Mouse (Mus musculus) neural tube, embryonic 14.5 days (tissue): ENCODE data around the gene Nfib. TPM values are rescaled to one million over a fixed set of nuclear protein-coding genes. Genes with fewer than 3 reads are reported as not detected.

Experiments used
- ATAC-seq: fragments of 200-750 bp; cut with Nextera tagmentation; 2 replicates; pipeline ENCODE4 v1.8.0; 2017; ENCODE audit warnings: low read depth, mild to moderate bottlenecking, moderate TSS enrichment, moderate library complexity
- H3K27ac ChIP-seq: fragments of 300-500 bp; sonication (generic); 2 replicates; pipeline ENCODE4 v1.5.1; 2014; ENCODE audit warnings: low read depth, mild to moderate bottlenecking, control low read depth, low read length, moderate library complexity, mixed read lengths
- H3K27me3 ChIP-seq: fragments of 300-500 bp; sonication (generic); 2 replicates; pipeline ENCODE4 v1.6.1; 2014; ENCODE audit warnings: low read length; ENCODE audit not compliant: control insufficient read depth, insufficient read depth
- H3K36me3 ChIP-seq: fragments of 300-500 bp; sonication (generic); 2 replicates; pipeline ENCODE4 v1.6.1; 2014; ENCODE audit warnings: low read length, mixed read lengths; ENCODE audit not compliant: control insufficient read depth, insufficient read depth
- H3K4me1 ChIP-seq: fragments of 300-500 bp; sonication (generic); 2 replicates; pipeline ENCODE4 v1.6.1; 2014; ENCODE audit warnings: low read length; ENCODE audit not compliant: control insufficient read depth, insufficient read depth
- H3K4me2 ChIP-seq: fragments of 300-500 bp; sonication (generic); 2 replicates; pipeline ENCODE4 v1.6.1; 2014; ENCODE audit warnings: mild to moderate bottlenecking, low read depth, low read length, control low read depth
- H3K4me3 ChIP-seq: fragments of 300-500 bp; sonication (generic); 2 replicates; pipeline ENCODE4 v1.5.1; 2014; ENCODE audit warnings: low read depth, low read length, control low read depth, mixed read lengths
- H3K9ac ChIP-seq: fragments of 300-500 bp; sonication (generic); replicated peaks from 2 replicates; pipeline ENCODE4 v1.6.1; 2014; ENCODE audit warnings: low read depth, mild to moderate bottlenecking, control low read depth, low read length, mixed read lengths
- H3K9me3 ChIP-seq: fragments of 300-500 bp; sonication (generic); 2 replicates; pipeline ENCODE4 v1.6.1; 2016; ENCODE audit warnings: low read length; ENCODE audit not compliant: control insufficient read depth
- WGBS: fragments of 180-500 bp; shearing (Covaris S2); extraction: QIAGEN DNeasy Blood & Tissue Kit; methylation state at CpG from one replicate; pipeline ENCODE4 v1.1.7; 2014; 5-methylcytosine and 5-hydroxymethylcytosine counted together
- polyA plus RNA-seq: library from polyadenylated mRNA; unstranded; fragments of >200 nt; fragmentation: Nextera tagmentation; extraction: Ambion mirVana; gene quantifications from 2 replicates; pipeline ENCODE4 v1.2.1, GENCODE M21; 2014

Nfib gene
- polyA plus RNA-seq, 1 experiment from 2014 or later = 111 TPM

DNA sequence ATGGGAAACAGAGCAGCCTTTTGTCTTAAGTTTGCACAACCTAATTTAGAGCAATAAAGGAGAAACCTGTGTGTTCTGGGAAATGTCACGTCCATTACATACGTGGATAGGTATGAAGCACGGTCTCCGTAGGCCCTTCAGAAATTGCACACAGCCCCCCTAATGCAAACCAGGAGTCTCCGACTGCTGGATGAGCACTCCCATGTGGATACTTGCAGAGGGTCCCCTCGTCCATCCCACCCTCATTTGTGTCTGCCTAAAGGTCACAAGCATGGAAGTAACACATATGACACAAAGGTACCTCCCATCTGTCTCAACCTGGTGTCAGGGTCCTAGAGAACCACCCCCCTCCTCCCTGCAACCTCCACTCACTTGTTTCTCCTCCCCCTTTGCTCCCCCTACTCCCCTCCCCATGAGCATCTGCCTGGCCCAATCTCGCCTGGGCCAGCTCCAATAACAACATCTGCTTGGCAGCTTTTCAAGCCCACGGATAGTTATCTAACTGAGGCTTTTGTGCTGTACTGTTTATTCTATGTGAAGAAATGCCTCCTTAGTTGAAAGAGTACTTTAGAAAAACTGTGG is 241.4 kb downstream of the Nfib start:
- 27% methylated on average over 8 of the region's 8 CpGs for WGBS
- H3K27me3 ChIP-seq = no peaks in the 10 kb centered on the region
- H3K4me2 ChIP-seq = no peak overlapping the region; the same call in 1 of the 2 replicates
- no peaks in the 10 kb centered on the region for H3K9me3 ChIP-seq
- ATAC-seq = peak; percentile 68; the same call in 1 of the 2 replicates
- peaks cover 18% of the 10 kb centered on the region; the same call in 1 of the 2 replicates for H3K4me1 ChIP-seq
- H3K4me3 ChIP-seq = no peak overlapping the region
- H3K9ac ChIP-seq = no peak overlapping the region
- H3K36me3 ChIP-seq = no peaks in the 10 kb centered on the region
- H3K27ac ChIP-seq = no peak overlapping the region; the same call in 1 of the 2 replicates

DNA sequence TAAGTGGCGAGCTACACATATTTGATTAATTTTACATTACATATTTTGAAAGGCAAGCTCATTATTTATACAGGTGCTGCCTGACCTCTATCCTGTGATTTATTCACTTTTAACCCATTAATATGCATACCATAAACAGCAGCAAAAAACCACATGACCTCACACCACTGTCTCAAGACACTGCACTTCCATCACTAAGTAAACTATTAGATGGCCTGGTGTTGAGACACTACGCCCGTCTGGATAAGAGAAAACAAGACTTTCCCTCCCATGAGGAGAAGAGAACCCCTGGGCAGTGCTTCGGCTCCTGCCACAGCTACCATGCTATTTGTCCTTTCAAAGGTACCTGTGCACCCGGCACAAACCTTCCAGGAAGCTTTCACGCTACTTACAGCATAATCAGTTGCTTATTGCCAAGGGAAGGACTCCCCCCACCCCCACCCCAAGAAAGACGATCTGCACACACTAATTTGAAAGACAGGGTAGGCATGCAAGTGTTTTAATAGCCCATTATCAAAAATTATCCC is 242.3 kb downstream of the Nfib start:
- H3K9me3 ChIP-seq = no peaks in the 10 kb centered on the region
- H3K36me3 ChIP-seq = no peaks in the 10 kb centered on the region
- no peak overlapping the region for H3K27ac ChIP-seq
- WGBS = 45% methylated on average over 7 of the region's 7 CpGs
- H3K4me2 ChIP-seq = no peak overlapping the region
- H3K4me3 ChIP-seq = no peak overlapping the region
- ATAC-seq = no peak
- no peak overlapping the region for H3K9ac ChIP-seq
- H3K27me3 ChIP-seq = no peaks in the 10 kb centered on the region
- peaks cover 17% of the 10 kb centered on the region; the same call in 1 of the 2 replicates for H3K4me1 ChIP-seq

DNA sequence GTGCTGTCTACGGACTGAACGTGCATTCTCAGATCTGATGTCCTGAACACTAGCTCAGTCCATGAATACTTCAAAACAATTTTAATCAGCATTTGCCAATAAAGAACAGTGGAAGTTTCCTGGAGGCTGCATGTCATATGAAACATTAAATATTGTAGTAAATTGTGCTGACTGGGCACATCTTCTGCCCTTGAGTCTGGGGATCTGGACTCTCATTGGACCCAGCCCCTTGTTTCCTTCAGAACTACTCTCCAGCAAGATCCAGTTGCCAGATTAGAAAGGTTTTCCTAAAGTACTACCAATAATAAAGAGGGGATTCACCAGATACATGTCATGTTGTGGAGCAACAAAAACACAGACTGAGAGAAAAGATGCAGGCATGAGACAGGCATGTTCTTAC is 243.9 kb downstream of the Nfib start:
- 95% methylated on average over 2 of the region's 2 CpGs for WGBS
- no peak for ATAC-seq

DNA sequence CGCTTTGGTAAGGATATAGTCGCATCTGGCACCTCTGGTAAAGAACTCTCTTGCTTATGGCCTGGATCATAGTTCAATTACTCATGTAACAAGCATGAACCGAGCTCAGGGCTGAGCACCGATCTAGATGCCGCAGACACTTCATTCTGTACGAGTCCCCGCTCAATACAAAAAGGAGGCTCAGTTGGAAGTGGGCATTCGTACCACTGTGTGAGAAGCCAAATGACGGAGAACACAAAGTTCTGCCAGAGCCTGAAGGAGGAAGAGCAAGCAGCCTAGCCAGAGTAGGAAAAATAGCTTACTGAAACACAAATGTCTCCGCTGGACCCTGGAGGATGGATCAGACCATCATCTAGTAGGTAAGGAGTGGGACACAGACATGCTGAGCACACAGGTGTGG is 246.7 kb downstream of the Nfib start:
- H3K9me3 ChIP-seq = no peaks in the 10 kb centered on the region
- H3K9ac ChIP-seq = no peak overlapping the region
- no peak overlapping the region for H3K4me3 ChIP-seq
- no peaks in the 10 kb centered on the region for H3K27me3 ChIP-seq
- H3K36me3 ChIP-seq = no peaks in the 10 kb centered on the region
- H3K4me2 ChIP-seq = no peak overlapping the region
- ATAC-seq = no peak
- whole genome bisulfite sequencing = 92% methylated on average over 10 of the region's 10 CpGs
- H3K27ac ChIP-seq = no peak overlapping the region
- H3K4me1 ChIP-seq = 0 out of 2 replicates have a peak, but pooled peaks cover 6% of the 10 kb centered on the region

More for the DNA sequence above, 243.9 kb downstream of the Nfib start:
- Histone ChIP-seq H3K4me2 (no peak overlapping the region), H3K36me3 (no peaks in the 10 kb centered on the region), H3K27me3 (no peaks in the 10 kb centered on the region), H3K9ac (no peak overlapping the region), H3K4me1 (peaks cover 13% of the 10 kb centered on the region; the same call in 1 of the 2 replicates), H3K4me3 (no peak overlapping the region), H3K27ac (no peak overlapping the region), H3K9me3 (no peaks in the 10 kb centered on the region)

DNA sequence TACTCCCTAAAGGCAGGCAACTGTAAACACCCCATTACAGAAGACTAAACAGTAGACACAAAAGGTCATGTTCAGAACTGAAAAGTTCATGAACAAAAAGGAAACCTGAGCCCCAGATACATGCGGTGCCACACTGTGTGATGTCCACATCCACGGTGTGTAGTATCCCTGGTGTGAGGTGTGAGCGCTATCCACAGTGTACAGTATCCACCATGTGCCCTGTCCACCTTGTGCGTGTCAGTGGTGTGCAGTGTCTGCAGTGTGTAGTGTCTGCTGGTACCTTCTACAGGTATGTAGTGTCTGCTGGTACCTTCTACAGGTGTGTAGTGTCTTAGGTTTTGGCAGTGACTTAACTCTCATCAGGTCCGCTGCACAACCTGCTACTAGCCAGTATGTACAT is 248.6 kb downstream of the Nfib start:
- H3K4me3 ChIP-seq = no peak overlapping the region
- H3K27me3 ChIP-seq = no peaks in the 10 kb centered on the region
- H3K4me1 ChIP-seq = 0 out of 2 replicates have a peak, but pooled peaks cover 6% of the 10 kb centered on the region
- no peaks in the 10 kb centered on the region for H3K9me3 ChIP-seq
- WGBS = 83% methylated on average over 5 of the region's 5 CpGs
- no peak for ATAC-seq
- H3K4me2 ChIP-seq = no peak overlapping the region
- H3K36me3 ChIP-seq = no peaks in the 10 kb centered on the region
- H3K27ac ChIP-seq = no peak overlapping the region
- no peak overlapping the region for H3K9ac ChIP-seq

DNA sequence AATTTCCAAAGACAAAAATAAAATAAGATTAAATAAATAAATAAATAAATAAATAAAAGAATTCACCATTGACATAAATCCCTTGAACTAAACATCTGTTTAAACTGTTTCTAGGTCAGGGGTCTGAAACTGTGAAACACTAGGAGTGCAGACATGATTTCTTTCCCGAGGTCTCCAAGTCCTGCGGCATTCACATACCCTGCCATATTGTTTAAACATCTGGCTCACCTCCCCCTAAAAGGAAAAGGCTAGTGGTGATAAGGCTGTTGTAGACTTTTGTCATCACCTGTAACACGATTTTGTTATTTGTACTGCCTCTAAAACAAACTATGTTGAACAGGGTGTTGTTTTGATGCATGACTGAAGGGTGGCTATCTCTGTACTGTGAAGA is 249.2 kb downstream of the Nfib start:
- H3K4me2 ChIP-seq = no peak overlapping the region
- no peak overlapping the region for H3K9ac ChIP-seq
- H3K4me1 ChIP-seq = 0 out of 2 replicates have a peak, but pooled peaks cover 6% of the 10 kb centered on the region
- no peak overlapping the region for H3K27ac ChIP-seq
- H3K9me3 ChIP-seq = no peaks in the 10 kb centered on the region
- no peaks in the 10 kb centered on the region for H3K27me3 ChIP-seq
- H3K36me3 ChIP-seq = no peaks in the 10 kb centered on the region
- ATAC-seq = no peak
- WGBS = 69% methylated on average over 3 of the region's 3 CpGs
- no peak overlapping the region for H3K4me3 ChIP-seq

DNA sequence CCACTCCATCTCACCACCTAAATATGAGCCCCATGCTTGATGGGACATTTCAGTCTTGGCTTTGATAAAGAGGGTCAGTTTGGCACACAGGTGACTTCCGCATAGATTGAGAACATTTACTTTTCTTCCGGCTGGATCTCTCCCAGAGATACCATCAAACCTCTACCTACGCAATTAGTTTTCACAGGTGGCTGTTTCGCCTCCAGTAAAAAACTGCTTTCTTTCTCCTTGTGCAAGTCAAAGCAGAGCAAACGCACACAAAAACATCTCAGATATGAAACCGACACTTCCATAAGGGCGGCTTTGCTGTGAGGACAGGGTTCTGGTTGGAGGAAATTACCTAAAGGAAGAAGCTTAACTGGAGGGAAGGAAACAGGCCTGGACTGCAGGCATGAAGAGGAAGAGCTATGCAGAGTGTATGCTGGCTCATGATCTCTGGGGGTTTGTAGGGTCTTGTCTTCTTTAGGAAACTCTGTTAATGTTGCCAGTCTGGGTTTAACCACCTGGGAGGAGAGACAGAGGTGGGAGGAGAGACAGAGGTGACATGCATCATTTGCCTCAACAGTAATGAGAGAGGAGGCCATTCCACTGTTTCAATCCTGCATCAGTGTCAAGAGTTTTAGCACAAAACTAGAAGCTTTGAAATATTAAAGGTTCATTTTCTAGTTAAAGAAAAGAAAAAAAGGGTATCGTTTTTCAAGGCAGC is 249.8 kb downstream of the Nfib start:
- no peak overlapping the region for H3K27ac ChIP-seq
- H3K9ac ChIP-seq = no peak overlapping the region
- no peaks in the 10 kb centered on the region for H3K27me3 ChIP-seq
- no peaks in the 10 kb centered on the region for H3K36me3 ChIP-seq
- ATAC-seq = no peak
- H3K9me3 ChIP-seq = no peaks in the 10 kb centered on the region
- no peak overlapping the region for H3K4me3 ChIP-seq
- no peak overlapping the region for H3K4me2 ChIP-seq
- 0 out of 2 replicates have a peak, but pooled peaks cover 6% of the 10 kb centered on the region for H3K4me1 ChIP-seq
- WGBS = 94% methylated on average over 8 of the region's 8 CpGs

DNA sequence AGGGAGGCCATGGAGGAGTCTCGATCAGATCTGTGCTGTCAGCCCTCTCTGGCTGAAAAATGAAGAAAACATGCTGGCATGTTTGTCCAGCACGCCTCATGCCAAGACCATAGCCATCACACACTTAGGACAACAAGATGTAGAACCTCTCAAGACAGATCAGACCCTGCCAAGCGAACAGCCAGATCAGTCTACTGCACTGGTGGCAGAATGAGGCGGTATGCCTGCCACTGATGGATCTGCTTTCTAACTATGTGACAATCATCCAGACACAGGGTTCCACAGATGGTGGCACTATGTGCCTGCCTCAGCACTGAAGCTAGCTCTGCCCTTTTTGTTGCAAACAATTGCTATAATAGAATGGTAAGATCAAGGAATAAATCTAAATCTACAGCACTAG is 250.6 kb downstream of the Nfib start:
- no peak overlapping the region for H3K4me3 ChIP-seq
- no peak overlapping the region for H3K27ac ChIP-seq
- no peak overlapping the region for H3K9ac ChIP-seq
- 0 out of 2 replicates have a peak, but pooled peaks cover 6% of the 10 kb centered on the region for H3K4me1 ChIP-seq
- WGBS = 89% methylated on average over 4 of the region's 4 CpGs
- H3K4me2 ChIP-seq = no peak overlapping the region
- H3K36me3 ChIP-seq = no peaks in the 10 kb centered on the region
- ATAC-seq = no peak
- no peaks in the 10 kb centered on the region for H3K9me3 ChIP-seq
- H3K27me3 ChIP-seq = no peaks in the 10 kb centered on the region

DNA sequence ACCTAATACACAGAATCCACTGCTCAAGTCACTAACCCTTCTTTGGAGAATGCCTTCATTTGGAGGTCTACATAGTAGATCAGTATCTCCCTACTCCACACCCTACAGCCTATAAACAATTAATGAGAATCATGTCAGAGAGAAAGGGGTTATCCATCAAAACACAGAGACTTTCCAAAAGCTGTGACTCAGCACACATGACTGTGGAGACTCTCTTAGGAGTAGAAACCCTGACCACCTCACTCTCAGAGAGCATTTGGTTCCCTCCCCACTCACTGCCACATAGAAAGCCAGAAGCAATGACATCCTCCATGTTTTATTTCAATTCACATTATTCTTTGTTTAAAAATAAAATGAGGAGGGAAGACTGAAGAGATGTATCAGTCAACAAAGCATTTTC is 252.2 kb downstream of the Nfib start:
- no peak overlapping the region for H3K4me3 ChIP-seq
- ATAC-seq = no peak
- 0 out of 2 replicates have a peak, but pooled peaks cover 8% of the 10 kb centered on the region for H3K4me1 ChIP-seq
- no peak overlapping the region for H3K9ac ChIP-seq
- no peaks in the 10 kb centered on the region for H3K9me3 ChIP-seq
- H3K4me2 ChIP-seq = no peak overlapping the region
- no peak overlapping the region for H3K27ac ChIP-seq
- no peaks in the 10 kb centered on the region for H3K36me3 ChIP-seq
- H3K27me3 ChIP-seq = no peaks in the 10 kb centered on the region
